Mouse (Mus musculus): ENCODE measurements at regions not wholly inside any gene's neighbourhood (a gene's known extent, or its start where the extent isn't known, plus 50 kb on each side); places are given as distances from the start of the nearest gene placed in this dataset.

DNA sequence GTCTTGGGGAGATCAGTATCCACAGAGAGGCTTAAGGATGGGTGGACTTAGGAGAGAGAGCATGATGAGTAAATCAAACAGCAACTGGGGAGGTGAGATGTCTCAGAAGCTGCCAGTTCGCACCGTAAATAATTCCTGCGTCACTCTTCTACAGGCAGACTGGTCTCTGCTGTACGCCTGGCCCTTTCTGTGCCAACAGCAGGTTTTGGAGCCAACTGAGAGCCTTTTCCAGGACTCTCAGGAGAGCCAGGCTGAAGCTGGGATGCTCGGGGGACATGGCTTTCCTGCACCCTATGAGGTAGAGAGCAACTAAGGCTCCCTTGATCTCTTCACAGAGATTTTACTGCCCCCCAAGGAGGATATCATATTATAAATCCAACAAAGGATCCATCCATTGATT is 134.3 kb upstream of the Gsc start:
- Histone ChIP-seq H3K4me1 (replicated peaks) (peaks cover 12% of the 10 kb centered on the region; the same call in 1 of the 2 replicates), H3K9me3 (no peaks in the 10 kb centered on the region), H3K27me3 (no peaks in the 10 kb centered on the region), H3K9ac (no peak overlapping the region), H3K36me3 (no peaks in the 10 kb centered on the region), H3K27ac (replicated peaks) (no peak overlapping the region), H3K4me3 (no peak overlapping the region), H3K4me2 (no peak overlapping the region)
- ATAC-seq (ENCODE audit: low FRiP score, low read depth): no peak
- WGBS: 81% methylated on average over 5 of the region's 5 CpGs

- Histone ChIP-seq H3K27me3 (no peaks in the 10 kb centered on the region), H3K9me3 (no peaks in the 10 kb centered on the region), H3K27ac (replicated peaks) (no peak overlapping the region), H3K9ac (no peak overlapping the region), H3K4me3 (no peak overlapping the region), H3K36me3 (no peaks in the 10 kb centered on the region), H3K4me2 (no peak overlapping the region), H3K4me1 (replicated peaks) (peaks cover 12% of the 10 kb centered on the region; the same call in 1 of the 2 replicates)
- peak; percentile 51; the same call in 1 of the 2 replicates for ATAC-seq (ENCODE audit: low FRiP score, low read depth)
- WGBS: 66% methylated on average over 24 of the region's 24 CpGs
Observed at GRCm38 (mm10) chr12:104605535-104606399, 132.6 kb upstream of the Gsc start.

DNA sequence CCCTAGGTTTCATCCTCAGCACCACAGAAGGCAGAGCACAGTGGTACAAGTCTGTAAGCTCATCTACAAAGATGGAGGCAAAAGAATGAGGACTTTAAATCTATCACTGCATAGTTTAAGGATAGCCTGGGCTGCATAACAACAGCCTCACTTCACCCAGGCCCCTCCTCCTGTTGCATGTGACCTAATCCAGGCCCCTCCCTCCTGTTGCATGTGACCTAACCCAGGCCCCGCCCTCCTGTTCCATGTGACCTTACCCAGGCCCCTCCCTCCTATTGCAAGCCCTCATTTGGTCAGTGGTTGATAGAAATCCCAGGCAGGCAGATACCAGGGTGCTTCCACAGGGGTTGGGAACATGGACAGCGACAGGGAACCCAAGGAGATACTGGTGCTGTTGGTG is 124.9 kb upstream of the Gsc start:
- Histone ChIP-seq H3K27me3 (no peaks in the 10 kb centered on the region), H3K4me2 (no peak overlapping the region), H3K4me3 (no peak overlapping the region), H3K9ac (no peak overlapping the region), H3K27ac (replicated peaks) (no peak overlapping the region), H3K36me3 (no peaks in the 10 kb centered on the region), H3K9me3 (no peaks in the 10 kb centered on the region), H3K4me1 (replicated peaks) (peaks cover 12% of the 10 kb centered on the region)
- 69% methylated on average over 2 of the region's 2 CpGs for WGBS
- ATAC-seq (ENCODE audit: low FRiP score, low read depth): no peak

DNA sequence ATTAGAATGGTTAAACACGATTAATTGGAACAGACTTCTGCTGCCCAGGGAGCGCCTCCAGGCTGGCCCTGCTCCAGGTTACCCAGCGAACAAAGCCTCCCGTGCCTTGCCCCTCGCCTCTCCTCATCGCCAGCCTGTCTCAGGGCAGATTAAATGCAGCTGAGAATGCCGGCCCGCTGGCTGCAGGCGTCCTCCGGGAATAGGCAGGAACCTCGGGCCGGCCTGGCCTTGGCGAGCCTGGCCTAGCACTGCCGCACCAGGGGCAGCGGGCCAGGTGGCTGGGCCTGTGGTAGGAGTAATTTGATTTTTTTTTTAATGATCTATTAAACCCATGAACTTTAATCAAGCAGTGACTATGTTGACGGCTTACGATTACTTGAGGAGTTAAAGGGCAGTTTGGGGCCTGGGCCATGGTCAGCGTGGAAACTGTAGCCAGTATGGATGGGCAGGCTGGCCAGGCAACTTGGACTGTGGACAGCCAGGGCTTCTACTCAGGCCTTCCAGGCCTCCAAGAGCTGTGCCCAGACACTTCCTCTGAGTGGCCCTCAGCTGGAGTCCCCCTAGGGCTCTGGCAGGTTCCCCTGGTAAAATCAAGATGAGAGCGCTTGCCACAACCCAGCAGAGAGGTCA is 120.5 kb upstream of the Gsc start:
- H3K9me3 ChIP-seq: no peaks in the 10 kb centered on the region
- H3K36me3 ChIP-seq: no peaks in the 10 kb centered on the region
- no peaks in the 10 kb centered on the region for H3K27me3 ChIP-seq
- peaks cover 17% of the 10 kb centered on the region for H3K4me1 ChIP-seq (replicated peaks)
- WGBS: 23% methylated on average over 19 of the region's 19 CpGs
- no peak overlapping the region for H3K4me3 ChIP-seq
- no peak overlapping the region for H3K9ac ChIP-seq
- peak overlapping the region; percentile 65; the same call in 1 of the 2 replicates for H3K27ac ChIP-seq (replicated peaks)
- peak overlapping the region; percentile 12 for H3K4me2 ChIP-seq
- ATAC-seq (ENCODE audit: low FRiP score, low read depth): peak; percentile 76

DNA sequence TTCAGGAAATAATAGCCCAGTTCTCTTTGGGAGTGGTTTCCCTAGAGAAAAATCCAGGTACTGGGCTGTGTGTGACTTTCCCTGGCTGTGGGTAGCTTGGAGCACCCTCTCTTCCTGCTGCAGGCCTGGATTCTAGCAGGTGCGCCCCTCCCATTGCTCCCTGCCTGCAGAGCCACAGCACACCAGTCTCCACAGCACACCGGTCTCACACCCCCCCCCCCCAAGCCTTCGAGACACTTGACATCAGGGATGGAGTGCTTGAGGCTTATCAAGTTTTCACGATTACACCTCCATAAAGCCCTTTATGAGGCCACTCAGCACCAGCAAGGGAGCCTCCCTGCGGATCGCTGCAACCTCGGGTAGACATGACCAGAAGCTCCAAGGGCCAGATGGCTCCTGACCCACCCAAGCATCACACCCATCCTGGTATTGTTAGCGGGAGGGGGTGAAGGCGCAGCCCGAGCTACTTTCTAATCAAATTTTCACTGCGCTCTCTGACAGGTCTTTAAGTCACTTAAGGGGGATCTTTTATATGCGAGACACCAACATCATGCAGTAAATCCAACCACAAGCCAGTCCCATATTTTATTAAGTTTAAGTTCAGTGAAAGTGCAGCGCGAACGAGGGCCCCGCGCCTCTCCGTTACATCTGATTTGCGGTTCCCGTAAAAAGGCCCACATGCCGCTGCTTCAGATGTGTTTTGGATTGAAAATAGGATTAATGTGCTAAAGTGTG is 119.8 kb upstream of the Gsc start:
- no peaks in the 10 kb centered on the region for H3K9me3 ChIP-seq
- no peaks in the 10 kb centered on the region for H3K36me3 ChIP-seq
- no peak overlapping the region for H3K9ac ChIP-seq
- H3K27ac ChIP-seq (replicated peaks): no peak overlapping the region
- H3K27me3 ChIP-seq: no peaks in the 10 kb centered on the region
- no peak for ATAC-seq (ENCODE audit: low FRiP score, low read depth)
- H3K4me3 ChIP-seq: no peak overlapping the region
- 35% methylated on average over 21 of the region's 21 CpGs for WGBS
- peak overlapping the region; percentile 12 for H3K4me2 ChIP-seq
- H3K4me1 ChIP-seq (replicated peaks): peaks cover 17% of the 10 kb centered on the region

- no peak for ATAC-seq (ENCODE audit: low FRiP score, low read depth)
- 70% methylated on average over 7 of the region's 7 CpGs for WGBS
- no peak overlapping the region for H3K9ac ChIP-seq
- no peaks in the 10 kb centered on the region for H3K9me3 ChIP-seq
- H3K27me3 ChIP-seq: no peaks in the 10 kb centered on the region
- H3K27ac ChIP-seq (replicated peaks): no peak overlapping the region
- peaks cover 17% of the 10 kb centered on the region for H3K4me1 ChIP-seq (replicated peaks)
- no peak overlapping the region for H3K4me3 ChIP-seq
- no peak overlapping the region for H3K4me2 ChIP-seq
- H3K36me3 ChIP-seq: no peaks in the 10 kb centered on the region
Observed at GRCm38 (mm10) chr12:104591571-104591970, 118.4 kb upstream of the Gsc start.

- no peak overlapping the region for H3K4me2 ChIP-seq
- H3K4me3 ChIP-seq: no peak overlapping the region
- no peak overlapping the region for H3K9ac ChIP-seq
- WGBS: 80% methylated on average over 8 of the region's 8 CpGs
- H3K9me3 ChIP-seq: no peaks in the 10 kb centered on the region
- H3K4me1 ChIP-seq (replicated peaks): peaks cover 17% of the 10 kb centered on the region
- H3K27me3 ChIP-seq: no peaks in the 10 kb centered on the region
- no peak for ATAC-seq (ENCODE audit: low FRiP score, low read depth)
- no peak overlapping the region for H3K27ac ChIP-seq (replicated peaks)
- H3K36me3 ChIP-seq: no peaks in the 10 kb centered on the region
Observed at GRCm38 (mm10) chr12:104590291-104590690, 117.2 kb upstream of the Gsc start.

DNA sequence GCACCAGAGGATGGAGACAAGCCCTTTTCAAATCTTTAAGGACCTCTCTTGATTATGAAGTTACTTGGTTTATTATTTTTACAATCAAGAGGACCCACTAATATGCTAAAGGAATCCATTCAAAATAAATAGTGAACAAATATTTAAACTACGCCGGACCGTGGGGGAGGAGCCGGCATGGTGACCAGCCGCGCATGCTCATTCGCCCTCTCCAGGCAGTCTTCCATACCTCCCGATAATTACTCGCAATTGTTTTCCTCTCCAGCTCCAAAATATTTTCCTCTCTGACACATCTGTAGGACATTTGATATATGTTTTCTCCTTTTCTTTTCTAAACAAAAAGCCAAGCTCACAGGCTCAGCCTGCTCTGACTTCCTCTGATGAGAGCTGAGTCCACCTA is 111.3 kb upstream of the Gsc start:
- Histone ChIP-seq H3K9me3 (no peaks in the 10 kb centered on the region), H3K9ac (no peak overlapping the region), H3K27me3 (no peaks in the 10 kb centered on the region), H3K36me3 (no peaks in the 10 kb centered on the region), H3K27ac (replicated peaks) (no peak overlapping the region), H3K4me2 (peak overlapping the region; percentile 13; the same call in 1 of the 2 replicates), H3K4me3 (0 out of 2 replicates have a peak overlapping the region, but pooled peaks have one; percentile 1), H3K4me1 (replicated peaks) (peaks cover 6% of the 10 kb centered on the region; the same call in 1 of the 2 replicates)
- 68% methylated on average over 9 of the region's 9 CpGs for WGBS
- no peak for ATAC-seq (ENCODE audit: low FRiP score, low read depth)

DNA sequence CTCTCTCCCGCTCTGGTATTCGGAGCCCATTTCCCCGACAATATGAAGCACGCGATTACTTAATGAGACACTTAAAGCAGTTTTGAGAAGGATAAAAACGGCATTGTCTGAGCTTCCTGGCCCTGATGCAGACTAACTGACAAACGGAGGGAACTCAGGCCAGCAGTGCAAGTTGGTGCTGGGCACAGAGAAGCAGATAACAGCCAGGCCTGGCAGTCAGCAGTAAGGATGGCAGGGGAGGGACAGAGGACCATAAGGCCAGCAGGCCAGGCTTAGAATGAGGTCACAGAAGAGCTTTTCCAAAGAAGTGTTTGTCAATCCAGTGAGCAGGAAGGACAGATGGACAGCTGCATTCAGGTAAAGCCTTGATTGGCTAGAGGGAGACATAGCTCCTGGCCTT is 107.7 kb upstream of the Gsc start:
- Histone ChIP-seq H3K4me3 (no peak overlapping the region), H3K27me3 (no peaks in the 10 kb centered on the region), H3K9me3 (no peaks in the 10 kb centered on the region), H3K27ac (replicated peaks) (no peak overlapping the region), H3K36me3 (no peaks in the 10 kb centered on the region), H3K4me1 (replicated peaks) (peaks cover 6% of the 10 kb centered on the region; the same call in 1 of the 2 replicates), H3K4me2 (no peak overlapping the region), H3K9ac (no peak overlapping the region)
- WGBS: 56% methylated on average over 7 of the region's 7 CpGs
- ATAC-seq (ENCODE audit: low FRiP score, low read depth): no peak

DNA sequence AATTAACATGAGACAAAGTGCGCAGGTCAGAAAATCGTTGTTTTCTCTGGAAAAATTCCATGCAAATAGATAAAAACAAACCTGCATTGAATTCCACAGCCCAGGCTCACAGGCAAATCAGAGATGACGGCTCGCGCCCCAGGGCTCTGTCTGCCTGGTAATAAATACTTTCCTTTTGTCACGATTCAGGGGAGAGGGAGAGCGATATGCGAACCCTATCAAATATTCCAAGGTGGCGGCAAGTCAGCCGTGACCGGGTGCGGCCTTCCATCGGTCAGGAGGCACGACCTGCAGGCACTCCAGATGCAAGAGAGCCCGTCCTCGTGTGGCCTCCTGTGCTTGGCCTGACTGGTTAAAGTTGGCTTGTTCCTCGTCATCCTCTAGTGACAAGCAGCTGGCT is 94.5 kb upstream of the Gsc start:
- H3K36me3 ChIP-seq: no peaks in the 10 kb centered on the region
- no peak overlapping the region for H3K27ac ChIP-seq (replicated peaks)
- no peak overlapping the region for H3K4me3 ChIP-seq
- WGBS: 69% methylated on average over 17 of the region's 17 CpGs
- no peak overlapping the region for H3K9ac ChIP-seq
- H3K4me2 ChIP-seq: no peak overlapping the region
- H3K9me3 ChIP-seq: no peaks in the 10 kb centered on the region
- H3K4me1 ChIP-seq (replicated peaks): no peaks in the 10 kb centered on the region
- ATAC-seq (ENCODE audit: low FRiP score, low read depth): no peak
- H3K27me3 ChIP-seq: no peaks in the 10 kb centered on the region

DNA sequence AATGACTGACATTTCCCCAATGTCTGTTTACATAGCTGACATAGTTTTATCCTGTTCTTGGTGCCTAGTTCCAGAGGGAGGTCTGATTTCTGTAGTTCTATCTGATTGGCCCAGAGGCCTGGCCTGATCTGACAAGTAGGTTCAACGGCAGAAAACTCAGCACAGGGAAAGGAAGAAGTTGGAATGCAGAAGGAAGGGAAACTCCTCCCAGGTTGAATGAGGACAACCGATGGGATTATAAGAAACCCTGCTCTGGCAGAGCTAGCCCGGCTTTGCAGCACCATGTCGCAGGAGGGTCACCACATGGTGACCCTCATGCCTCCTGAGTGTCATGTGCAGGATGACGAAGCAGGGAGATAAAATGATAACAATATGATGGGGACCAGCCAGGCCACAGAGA is 89.8 kb upstream of the Gsc start:
- Histone ChIP-seq H3K4me3 (no peak overlapping the region), H3K9me3 (no peaks in the 10 kb centered on the region), H3K27ac (replicated peaks) (no peak overlapping the region), H3K4me2 (no peak overlapping the region), H3K4me1 (replicated peaks) (no peaks in the 10 kb centered on the region), H3K9ac (no peak overlapping the region), H3K27me3 (no peaks in the 10 kb centered on the region), H3K36me3 (no peaks in the 10 kb centered on the region)
- no peak for ATAC-seq (ENCODE audit: low FRiP score, low read depth)
- WGBS: 79% methylated on average over 5 of the region's 5 CpGs

Data from hindbrain, embryonic 15.5 days (tissue).